Mouse (Mus musculus) heart, embryonic 14.5 days (tissue): ENCODE results near the gene Cfap221. TPM values are rescaled to one million over a fixed set of nuclear protein-coding genes. Genes with fewer than 3 reads are reported as not detected.

Experiments
- ATAC-seq: fragments of 200-750 bp; cut with Nextera tagmentation; 2 replicates; pipeline ENCODE4 v1.8.0; 2017; ENCODE audit warnings: low read depth, moderate TSS enrichment; ENCODE audit not compliant: insufficient number of reproducible peaks, insufficient read depth, low FRiP score
- H3K27ac ChIP-seq, 2 experiments: fragments of 200-500 bp in 1 of 2; fragments of 300-500 bp in 1 of 2; sonication (generic) in 1 of 2; replicated peaks in 1 of 2; 2 replicates each; pipeline ENCODE4 v1.5.1; 2012 to 2014; ENCODE audit warnings: low read depth in 2 of 2, low read length in 2 of 2, control low read depth in 1 of 2, mild to moderate bottlenecking in 1 of 2, mixed read lengths in 1 of 2; ENCODE audit not compliant: control insufficient read depth in 1 of 2, insufficient read depth in 1 of 2
- H3K27me3 ChIP-seq: fragments of 300-500 bp; sonication (generic); 2 replicates; pipeline ENCODE4 v1.6.1; 2014; ENCODE audit warnings: mild to moderate bottlenecking, low read length, control low read depth; ENCODE audit not compliant: control insufficient read depth, insufficient read depth
- H3K36me3 ChIP-seq: fragments of 300-500 bp; sonication (generic); 2 replicates; pipeline ENCODE4 v1.6.1; 2014; ENCODE audit warnings: mild to moderate bottlenecking, control low read depth, low read length, mixed read lengths; ENCODE audit not compliant: control insufficient read depth, insufficient read depth
- H3K4me1 ChIP-seq, 2 experiments: fragments of 200-500 bp in 1 of 2; fragments of 300-500 bp in 1 of 2; sonication (generic) in 1 of 2; 2 replicates each; pipeline ENCODE4 v1.6.1; 2012 to 2014; ENCODE audit warnings: low read length in 2 of 2, control low read depth in 1 of 2, mixed read lengths in 1 of 2; ENCODE audit not compliant: control insufficient read depth in 2 of 2, insufficient read depth in 2 of 2
- H3K4me2 ChIP-seq: fragments of 300-500 bp; sonication (generic); 2 replicates; pipeline ENCODE4 v1.6.1; 2014; ENCODE audit warnings: mild to moderate bottlenecking, low read length
- H3K4me3 ChIP-seq, 2 experiments: fragments of 200-500 bp in 1 of 2; fragments of 300-500 bp in 1 of 2; sonication (generic) in 1 of 2; 2 replicates each; pipeline ENCODE4 v1.5.1; 2012 to 2014; ENCODE audit warnings: low read length in 2 of 2, mild to moderate bottlenecking in 2 of 2, control low read depth in 1 of 2, low read depth in 1 of 2, moderate library complexity in 1 of 2; ENCODE audit not compliant: control insufficient read depth in 1 of 2, insufficient read depth in 1 of 2
- H3K9ac ChIP-seq: fragments of 300-500 bp; sonication (generic); 2 replicates; pipeline ENCODE4 v1.6.1; 2014; ENCODE audit warnings: mild to moderate bottlenecking, low read length
- H3K9me3 ChIP-seq: fragments of 300-500 bp; sonication (generic); 2 replicates; pipeline ENCODE4 v1.6.1; 2016; ENCODE audit warnings: low read length, control low read depth; ENCODE audit not compliant: control insufficient read depth
- WGBS: fragments of 180-500 bp; shearing (Covaris S2); extraction: QIAGEN DNeasy Blood & Tissue Kit; methylation state at CpG from one replicate; pipeline ENCODE4 v1.1.7; 2014; 5-methylcytosine and 5-hydroxymethylcytosine counted together
- polyA plus RNA-seq: library from polyadenylated mRNA; unstranded; fragments of >200 nt; fragmentation: Nextera tagmentation; extraction: Ambion mirVana; gene quantifications from 2 replicates; pipeline ENCODE4 v1.2.1, GENCODE M21; 2014

The Cfap221 gene
- polyA plus RNA-seq, 1 experiment from 2014 or later, result not detected

DNA sequence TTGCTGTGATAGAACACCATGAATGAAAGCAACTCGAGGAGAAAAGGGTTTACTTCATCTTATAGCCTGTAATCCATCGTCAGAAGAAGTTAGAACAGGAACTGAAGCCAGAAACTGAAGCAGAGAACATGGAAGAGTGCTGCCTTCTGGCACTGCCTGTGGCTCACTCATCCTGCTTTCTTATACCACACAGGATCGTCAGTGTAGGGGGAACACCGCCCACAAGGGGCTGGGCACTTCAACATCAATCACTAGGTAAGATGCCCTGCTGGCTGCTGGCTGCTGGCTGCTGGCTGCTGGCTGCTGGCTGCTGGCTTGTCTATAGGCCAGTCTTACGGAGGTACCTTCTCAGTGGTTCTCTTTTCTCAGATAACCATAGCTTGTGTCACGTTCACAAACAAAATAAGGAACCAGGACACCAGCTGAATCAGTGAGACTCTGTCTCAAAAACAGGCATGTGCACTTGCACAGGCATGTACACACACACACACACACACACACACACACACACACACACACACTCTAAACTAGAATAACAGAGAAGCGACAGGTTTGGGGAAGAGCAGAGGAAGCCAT lies 23.4 kb upstream of the Cfap221 start:
- H3K36me3 ChIP-seq, result no peaks in the 10 kb centered on the region
- H3K4me1 ChIP-seq, result peaks cover 11 to 16% of the 10 kb centered on the region in 2 experiments
- H3K4me3 ChIP-seq, result no peak overlapping the region
- H3K9ac ChIP-seq, result no peak overlapping the region
- ATAC-seq, result no peak
- H3K27me3 ChIP-seq, result no peaks in the 10 kb centered on the region
- H3K9me3 ChIP-seq, result no peaks in the 10 kb centered on the region
- H3K27ac ChIP-seq, result no peak overlapping the region
- WGBS, result 61% methylated on average over 7 of the region's 7 CpGs
- H3K4me2 ChIP-seq, result no peak overlapping the region

DNA sequence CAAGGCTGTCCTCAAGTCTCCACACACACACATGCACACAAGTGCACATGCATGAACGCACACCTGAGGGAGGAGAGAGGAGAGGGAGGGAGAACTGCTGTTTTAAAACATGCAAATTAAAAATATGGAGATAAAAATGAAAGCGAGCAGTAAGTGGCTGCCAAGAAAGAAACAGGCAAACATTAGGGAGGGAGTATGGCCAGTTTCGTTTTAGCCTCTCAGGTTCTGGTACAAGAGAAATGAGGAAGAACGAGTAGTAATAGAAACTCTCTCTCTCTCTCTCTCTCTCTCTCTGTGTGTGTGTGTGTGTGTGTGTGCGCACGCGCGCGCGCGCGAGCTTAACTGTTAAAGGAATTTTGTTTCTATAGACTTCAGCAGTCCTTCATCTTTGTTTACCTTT lies 22.4 kb upstream of the Cfap221 start:
- Histone ChIP-seq H3K4me2 (no peak overlapping the region), H3K27ac (no peak overlapping the region), H3K27me3 (no peaks in the 10 kb centered on the region), H3K4me3 (no peak overlapping the region), H3K9me3 (no peaks in the 10 kb centered on the region), H3K4me1 (peaks cover 2 to 6% of the 10 kb centered on the region in 2 experiments), H3K36me3 (no peaks in the 10 kb centered on the region), H3K9ac (no peak overlapping the region)
- ATAC-seq, result no peak
- 91% methylated on average over 12 of the region's 12 CpGs for WGBS

DNA sequence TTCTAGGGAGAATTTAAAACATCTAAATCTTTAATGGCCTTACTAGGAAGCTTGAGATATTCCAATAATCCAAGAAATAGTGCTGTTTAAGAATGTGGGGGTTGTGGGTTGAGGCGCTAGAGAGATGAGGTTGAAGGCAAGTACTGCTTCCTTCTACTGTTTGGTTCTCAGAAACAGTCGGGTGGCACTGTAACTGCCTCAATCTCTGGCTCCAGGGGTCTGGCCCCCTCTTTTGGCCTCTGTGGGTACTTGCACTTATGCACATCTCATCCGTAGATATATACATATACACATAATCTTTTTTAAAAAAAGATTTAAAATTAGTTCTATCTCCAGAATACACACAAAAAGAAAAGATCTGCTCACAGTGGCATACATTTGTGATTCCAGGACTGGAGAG lies 21.9 kb upstream of the Cfap221 start:
- Histone ChIP-seq H3K36me3 (no peaks in the 10 kb centered on the region), H3K4me3 (no peak overlapping the region), H3K27ac (no peak overlapping the region), H3K9me3 (no peaks in the 10 kb centered on the region), H3K9ac (no peak overlapping the region), H3K27me3 (no peaks in the 10 kb centered on the region), H3K4me1 (peaks cover 0 to under 1% of the 10 kb centered on the region in 2 experiments; a peak in 1 of 4 replicates), H3K4me2 (no peak overlapping the region)
- ATAC-seq, result no peak
- 65% methylated on average over 3 of the region's 3 CpGs for WGBS

DNA sequence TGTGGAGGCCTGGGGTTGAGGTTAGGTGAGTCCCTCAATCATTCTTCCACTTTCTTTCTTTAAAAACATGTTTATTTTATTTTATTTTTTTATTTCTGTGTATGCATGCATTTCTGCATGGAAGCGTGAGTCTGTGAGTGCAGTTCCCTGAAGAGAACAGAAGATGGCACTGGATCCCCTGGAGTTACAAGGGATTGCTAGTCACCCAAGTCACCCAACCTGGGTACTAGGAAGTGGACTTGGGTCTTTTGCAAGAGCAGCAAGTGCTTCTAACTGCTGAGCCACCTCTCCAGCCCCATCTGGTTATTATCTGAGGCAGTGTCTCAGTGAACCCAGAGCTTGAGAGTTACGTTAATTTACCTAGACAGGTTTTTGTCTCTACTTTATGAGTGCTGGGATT lies 19.2 kb upstream of the Cfap221 start:
- whole genome bisulfite sequencing, result 84% methylated on average over 2 of the region's 2 CpGs
- no peaks in the 10 kb centered on the region for H3K36me3 ChIP-seq
- no peaks in the 10 kb centered on the region for H3K27me3 ChIP-seq
- H3K9me3 ChIP-seq, result no peaks in the 10 kb centered on the region
- ATAC-seq, result no peak
- no peak overlapping the region for H3K27ac ChIP-seq
- H3K4me3 ChIP-seq, result no peak overlapping the region
- no peaks in the 10 kb centered on the region for H3K4me1 ChIP-seq
- H3K9ac ChIP-seq, result no peak overlapping the region
- no peak overlapping the region for H3K4me2 ChIP-seq

DNA sequence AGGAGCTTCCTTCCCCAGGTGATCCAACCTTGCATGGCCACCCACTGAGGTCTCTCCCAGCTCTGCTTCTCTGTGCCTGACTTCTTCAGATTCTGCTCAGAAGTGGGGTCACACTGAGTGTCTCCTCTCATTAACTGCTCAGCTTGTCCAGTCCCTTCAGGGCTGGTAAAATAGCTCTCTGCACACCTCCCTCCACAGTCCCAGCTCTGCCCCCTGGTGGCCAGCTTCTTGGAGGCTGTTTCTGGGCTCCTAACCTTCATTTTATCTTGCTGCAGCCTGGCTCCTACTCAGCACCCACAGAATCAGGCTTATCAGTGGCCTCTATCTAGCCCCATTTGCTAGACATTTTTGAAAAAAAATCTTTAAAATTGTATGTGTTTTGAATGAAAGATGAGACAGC lies 16.1 kb upstream of the Cfap221 start:
- Histone ChIP-seq H3K4me3 (no peak overlapping the region), H3K27me3 (0 out of 2 replicates have a peak, but pooled peaks cover 2% of the 10 kb centered on the region), H3K4me1 (peaks cover 5 to 6% of the 10 kb centered on the region in 2 experiments; a peak in 3 of 4 replicates), H3K27ac (no peak overlapping the region), H3K9ac (no peak overlapping the region), H3K4me2 (no peak overlapping the region), H3K36me3 (no peaks in the 10 kb centered on the region), H3K9me3 (no peaks in the 10 kb centered on the region)
- ATAC-seq, result no peak

DNA sequence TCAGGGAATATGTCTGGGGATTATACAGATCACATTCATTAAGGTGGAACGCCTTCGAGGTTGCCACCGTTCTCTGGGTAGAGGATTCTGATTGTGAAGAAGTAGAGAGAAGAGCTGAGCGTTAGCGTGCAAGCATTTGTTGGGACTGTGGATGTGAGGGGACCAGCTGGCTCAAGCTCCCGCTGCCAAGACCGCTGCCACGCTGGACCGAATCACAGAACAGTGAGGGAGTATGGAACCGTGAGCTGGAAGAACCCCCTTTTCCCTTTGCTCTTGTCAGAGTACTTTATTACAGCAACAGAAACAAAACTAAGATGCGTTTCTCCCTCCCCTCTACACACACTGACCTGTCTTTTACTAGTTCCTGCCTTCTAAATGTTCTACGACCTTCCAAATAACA lies 15.6 kb upstream of the Cfap221 start:
- no peak overlapping the region for H3K9ac ChIP-seq
- no peak overlapping the region for H3K4me3 ChIP-seq
- H3K27ac ChIP-seq, result no peak overlapping the region
- peaks cover 7% of the 10 kb centered on the region; the same call in 1 of the 2 replicates for H3K27me3 ChIP-seq
- no peaks in the 10 kb centered on the region for H3K9me3 ChIP-seq
- no peak for ATAC-seq
- H3K36me3 ChIP-seq, result no peaks in the 10 kb centered on the region
- 84% methylated on average over 12 of the region's 12 CpGs for WGBS
- H3K4me1 ChIP-seq, result peaks cover 9 to 10% of the 10 kb centered on the region in 2 experiments; a peak in 3 of 4 replicates
- H3K4me2 ChIP-seq, result no peak overlapping the region

DNA sequence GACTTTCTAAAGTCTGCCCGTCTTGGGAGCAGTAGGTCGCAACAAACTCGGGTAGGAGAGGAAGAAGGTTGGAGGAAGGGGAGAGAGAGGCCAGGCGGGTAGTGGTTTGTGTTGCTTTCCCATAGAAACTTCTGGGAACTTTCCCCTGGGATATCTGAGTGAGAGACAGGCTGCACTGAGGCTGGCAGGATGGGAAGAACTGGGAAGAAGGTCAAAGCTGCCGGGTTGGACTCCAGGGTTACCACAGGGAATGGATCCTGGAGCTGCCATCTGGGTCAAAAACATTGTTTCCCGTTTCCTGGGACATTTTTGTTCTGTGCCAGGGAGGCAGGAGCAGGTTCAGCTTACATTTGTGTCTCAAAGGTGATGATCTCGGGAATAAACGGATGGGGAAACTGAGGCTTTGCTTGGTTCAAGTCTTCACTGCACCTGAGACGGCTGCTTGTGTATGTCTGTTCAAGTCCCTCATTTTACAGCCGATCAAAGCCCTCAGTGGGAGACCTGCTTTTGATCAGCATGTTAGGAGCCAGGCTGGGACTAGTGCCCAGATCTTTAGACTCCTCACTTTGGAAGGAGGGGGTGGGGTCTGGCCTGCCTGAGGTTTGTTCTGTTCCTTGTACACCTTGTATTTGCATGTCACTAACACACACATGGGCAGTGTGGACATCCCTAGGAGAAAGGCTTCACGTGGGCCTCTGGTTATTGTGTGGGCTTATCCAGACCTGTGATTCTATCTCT lies 11.0 kb upstream of the Cfap221 start:
- no peak for ATAC-seq
- Histone ChIP-seq H3K27me3 (peaks cover 18% of the 10 kb centered on the region; the same call in 1 of the 2 replicates), H3K36me3 (no peaks in the 10 kb centered on the region), H3K4me2 (peak overlapping the region; percentile 77), H3K4me3 (peak overlapping the region; percentile 43 to 45; a peak in 2 of 4 replicates), H3K9ac (no peak overlapping the region), H3K27ac (no peak overlapping the region), H3K9me3 (no peaks in the 10 kb centered on the region), H3K4me1 (peaks cover 16 to 19% of the 10 kb centered on the region in 2 experiments)
- WGBS, result 36% methylated on average over 11 of the region's 11 CpGs
